Mouse (Mus musculus) thymus, adult 2 months (tissue): Measurements from ENCODE around the gene Lrrc10b.

Experiments
- CTCF ChIP-seq: fragments of 200-500 bp; IDR thresholded peaks from 2 replicates; pipeline ENCODE4 v1.5.1; 2012; ENCODE audit warnings: mild to moderate bottlenecking, control low read depth, low read length, moderate library complexity, borderline replicate concordance; ENCODE audit not compliant: control insufficient read depth, poor library complexity, insufficient read depth; ENCODE audit errors: extremely low read depth
- POLR2A ChIP-seq: fragments of 200-500 bp; IDR thresholded peaks from 2 replicates; pipeline ENCODE4 v1.6.1; 2012; ENCODE audit warnings: mild to moderate bottlenecking, low read length, control low read depth, moderate library complexity; ENCODE audit not compliant: control insufficient read depth, poor library complexity, insufficient read depth; ENCODE audit errors: extremely low read depth

DNA sequence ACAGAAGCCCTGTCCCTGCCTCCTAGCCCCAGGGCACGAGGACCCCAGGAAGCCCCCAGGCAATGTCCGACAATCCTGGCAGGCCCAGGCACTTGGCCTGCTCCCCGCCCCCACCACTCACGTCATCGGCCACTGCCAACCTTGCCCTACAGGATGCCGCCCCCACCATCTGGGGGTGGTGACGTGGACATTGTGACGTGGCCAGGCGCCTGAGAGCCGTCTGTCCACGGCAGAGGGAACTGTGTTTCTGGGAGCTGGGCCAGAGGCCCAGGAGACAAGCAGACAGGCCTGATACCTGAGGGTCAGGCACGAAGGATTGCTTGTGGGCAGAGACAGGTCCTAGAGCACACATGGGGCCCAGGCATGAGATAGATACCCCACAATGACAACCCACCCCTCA, 39.8 kb downstream of the Lrrc10b start:
- TF ChIP-seq CTCF (no peak), POLR2A (no peak)
